Mouse (Mus musculus): ENCODE measurements at regions not wholly inside any gene's neighbourhood (a gene's known extent, or its start where the extent isn't known, plus 50 kb on each side); places are given as distances from the start of the nearest gene placed in this dataset.

- no peak for DNase-seq (ENCODE audit: low spot score in 2 of 2)
Measured at GRCm38 (mm10) chr10:72056725-72057124, 597.9 kb upstream of the Zwint start.

GRCm38 (mm10) chr10:72071185-72071718 lies 583.4 kb upstream of the Zwint start:
- no peak for DNase-seq (ENCODE audit: low spot score in 2 of 2)

GRCm38 (mm10) chr10:72078363-72078762 lies 576.3 kb upstream of the Zwint start:
- DNase-seq (ENCODE audit: low spot score in 2 of 2), result no peak

GRCm38 (mm10) chr10:72096951-72097350 lies 557.7 kb upstream of the Zwint start:
- DNase-seq (ENCODE audit: low spot score in 2 of 2), result peak; percentile 18

- no peak for DNase-seq (ENCODE audit: low spot score in 2 of 2)
Measured at GRCm38 (mm10) chr10:72099156-72099812, 555.4 kb upstream of the Zwint start.

- DNase-seq (ENCODE audit: low spot score in 2 of 2), result no peak
Measured at GRCm38 (mm10) chr10:72119447-72119846, 535.2 kb upstream of the Zwint start.

- no peak for DNase-seq (ENCODE audit: low spot score in 2 of 2)
Measured at GRCm38 (mm10) chr10:72132407-72132806, 522.2 kb upstream of the Zwint start.
